Mouse (Mus musculus) gonadal fat pad, adult 2 months (tissue): ENCODE data around the gene Zfp644. TPM values are rescaled to one million over a fixed set of nuclear protein-coding genes. Genes with fewer than 3 reads are reported as not detected.

Experiments
- DNase-seq: peaks from one replicate; pipeline ENCODE4 v3.0.0-alpha.2; 2012; ENCODE audit warnings: low read depth
- polyA plus RNA-seq: library from polyadenylated mRNA; depleted of rRNA; stranded (reverse); fragments of >200 nt; gene quantifications from 2 replicates; pipeline ENCODE4 v1.2.3, GENCODE M21; 2012; rRNA removed

Zfp644 gene
- polyA plus RNA-seq, 1 experiment, result 13.4 TPM

GRCm38 (mm10) chr5:106599482-106599881 is 97.6 kb downstream of the Zfp644 start:
- DNase-seq, result no peak

GRCm38 (mm10) chr5:106597472-106597871 is 99.6 kb downstream of the Zfp644 start:
- DNase-seq, result no peak

- DNase-seq, result no peak
These were observed 102.7 kb downstream of the Zfp644 start for GRCm38 (mm10) chr5:106594388-106594787.

- no peak for DNase-seq
These were observed 106.4 kb downstream of the Zfp644 start for GRCm38 (mm10) chr5:106590686-106591085.

- DNase-seq, result no peak
These were observed 107.4 kb downstream of the Zfp644 start for GRCm38 (mm10) chr5:106589670-106590069.

GRCm38 (mm10) chr5:106589006-106589405 is 108.1 kb downstream of the Zfp644 start:
- DNase-seq, result no peak

GRCm38 (mm10) chr5:106580943-106581342 is 116.1 kb downstream of the Zfp644 start:
- DNase-seq, result no peak

- DNase-seq, result no peak
These were observed 119.7 kb downstream of the Zfp644 start for GRCm38 (mm10) chr5:106577237-106577888.

- DNase-seq, result no peak
These were observed 122.0 kb downstream of the Zfp644 start for GRCm38 (mm10) chr5:106575098-106575497.

GRCm38 (mm10) chr5:106574560-106574946 is 122.5 kb downstream of the Zfp644 start:
- no peak for DNase-seq

- no peak for DNase-seq
These were observed 123.1 kb downstream of the Zfp644 start for GRCm38 (mm10) chr5:106573742-106574559.

Other genes starting within 250 kb of the Zfp644 start
- gene Barhl2, start 239.1 kb downstream of the Zfp644 start, polyA plus RNA-seq, result not detected in 2 replicates
- gene Gm17304, start 88.2 kb downstream of the Zfp644 start, polyA plus RNA-seq, result not detected in 2 replicates
- gene Hfm1, start 229.0 kb upstream of the Zfp644 start, polyA plus RNA-seq, result 0.01 TPM in 1 of 2 replicates, not detected in the other